Mouse (Mus musculus): ENCODE measurements around the gene Mxi1.

DNA sequence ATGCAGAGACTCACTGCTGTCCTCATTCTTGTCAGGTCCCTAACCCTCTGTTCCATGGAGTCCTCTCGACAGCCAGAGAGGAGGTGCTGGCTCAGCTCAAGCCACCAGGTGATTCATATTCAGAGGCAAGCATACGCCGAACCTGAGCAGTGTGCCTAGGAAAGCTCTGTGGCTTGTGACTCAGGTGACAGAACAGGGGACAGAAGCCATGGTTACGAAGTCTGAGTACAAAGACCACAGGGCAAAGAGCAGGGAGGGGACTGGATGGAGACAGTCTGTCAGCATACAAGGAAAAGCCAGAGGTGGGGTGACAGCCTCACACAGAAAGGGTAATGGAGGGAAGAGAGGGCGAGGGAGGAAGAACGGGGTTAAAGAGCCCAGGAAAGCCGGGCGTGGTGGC lies 4.7 kb upstream of the Mxi1 start:
- no peak for TF ChIP-seq CTCF (conservative IDR thresholded peaks at IDR 0.05; ENCODE audit: insufficient read depth, insufficient read length, low read depth, low read length)
- no peak for TF ChIP-seq POLR2A (IDR thresholded peaks at IDR 0.05; ENCODE audit: low read depth, low read length)

All from kidney, adult 2 months (tissue).